Mouse (Mus musculus): ENCODE results near the gene Slamf6.
A peak's percentile ranks its signal among the peaks of the same experiment; 100 is the strongest.

The Slamf6 gene

DNA sequence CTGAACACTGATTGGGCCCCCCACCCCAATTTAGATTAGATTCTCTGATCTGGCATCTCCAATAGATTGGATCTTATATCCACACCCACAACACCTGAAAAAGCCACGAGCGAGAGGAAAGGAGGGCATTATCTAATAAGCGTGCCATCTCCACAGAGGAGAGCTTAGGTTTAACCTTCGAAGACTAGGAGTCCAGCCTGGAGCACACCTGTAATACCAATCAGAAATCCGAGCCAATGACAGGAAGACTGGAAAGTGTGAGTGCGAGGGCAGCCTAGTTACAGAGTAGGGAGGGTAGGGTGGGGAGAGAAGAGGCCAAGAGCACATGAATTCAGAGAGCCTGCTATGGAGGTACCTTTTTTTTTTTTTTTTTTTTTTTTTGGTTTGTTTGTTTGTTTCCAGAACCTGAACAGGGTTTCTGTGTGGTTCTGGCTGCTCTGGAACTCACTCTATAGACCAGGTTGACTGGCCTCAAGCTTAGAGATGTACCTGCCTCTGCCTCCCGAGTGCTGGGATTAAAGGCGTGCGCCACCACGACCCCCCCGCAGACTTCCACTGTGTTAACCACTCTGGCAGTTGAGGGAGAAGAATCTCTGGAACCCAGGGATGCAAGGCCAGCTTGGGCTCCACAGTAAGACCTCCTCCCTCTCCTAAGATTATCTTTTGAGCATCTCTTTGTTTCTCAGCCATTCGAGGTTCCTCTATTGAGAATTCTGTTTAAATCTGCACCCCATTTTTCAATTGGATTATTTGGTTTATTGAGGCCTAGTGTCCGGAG is 81.7 kb downstream of the Slamf6 start:
- no peak for DNase-seq

DNA sequence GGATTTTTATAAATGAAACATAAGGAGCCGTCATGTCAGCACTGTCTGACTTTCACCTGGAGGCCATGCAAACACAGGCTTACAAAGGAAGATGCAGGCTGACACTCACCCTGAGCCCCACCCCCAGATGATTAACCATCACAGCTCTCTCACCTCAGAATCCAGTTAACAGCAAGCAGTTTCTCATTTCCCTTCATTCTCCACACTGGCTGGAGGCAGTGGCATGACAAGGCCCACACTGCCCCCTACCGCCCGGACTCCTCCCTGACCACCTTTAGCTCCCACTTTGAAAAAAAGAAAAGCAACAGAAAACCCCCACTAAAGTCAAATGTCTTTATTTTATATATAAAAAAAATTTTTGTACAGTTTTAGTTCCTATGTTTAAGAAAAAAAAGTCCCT is 83.3 kb downstream of the Slamf6 start:
- peak in 1 of 2 experiments; percentile 68 for DNase-seq

DNA sequence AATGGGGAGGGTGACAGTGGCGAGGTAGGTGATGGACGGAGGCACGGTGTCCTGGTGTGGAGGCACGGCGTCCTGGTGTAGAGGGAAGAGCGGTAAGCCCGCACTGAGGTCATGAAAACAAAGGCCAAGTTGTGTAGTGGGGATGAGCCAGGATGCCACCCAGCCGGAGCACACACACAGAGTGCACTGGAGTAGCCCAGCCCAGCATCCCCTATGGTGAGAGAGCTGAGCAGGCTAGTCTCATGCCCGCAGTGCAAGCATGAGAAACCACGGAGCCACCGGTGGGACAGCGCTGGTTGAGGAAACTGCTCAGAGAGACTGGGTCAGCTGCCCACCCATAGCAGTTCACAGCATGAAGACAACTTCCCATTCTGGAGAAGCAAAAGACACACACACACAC is 84.3 kb downstream of the Slamf6 start:
- DNase-seq: no peak
